Mouse (Mus musculus) MEL (cell line): ENCODE measurements around the gene Sox10.

ENCODE experiments used
- CTCF ChIP-seq, 3 experiments: IDR thresholded peaks in 2 of 3; conservative IDR thresholded peaks in 1 of 3; 2 replicates each; pipeline ENCODE4 v1.5.1; 2011 to 2012; ENCODE audit warnings: low read length in 3 of 3, low read depth in 2 of 3, mild to moderate bottlenecking in 2 of 3, improper control_type of control experiment in 1 of 3, inconsistent platforms in 1 of 3, mixed read lengths in 1 of 3, moderate library complexity in 1 of 3; ENCODE audit not compliant: control insufficient read depth in 1 of 3, insufficient read depth in 1 of 3, poor library complexity in 1 of 3, severe bottlenecking in 1 of 3
- JUND ChIP-seq: IDR thresholded peaks from 2 replicates; pipeline ENCODE4 v1.6.1; 2011; ENCODE audit warnings: low read depth, mild to moderate bottlenecking, improper control_type of control experiment, low read length
- KAT2A ChIP-seq: conservative IDR thresholded peaks from 2 replicates; pipeline ENCODE4 v1.6.1; 2012; ENCODE audit warnings: low read depth, low read length, improper control_type of control experiment, inconsistent platforms
- MAZ ChIP-seq: IDR thresholded peaks from 2 replicates; pipeline ENCODE4 v1.6.1; 2012; ENCODE audit warnings: low read depth, mild to moderate bottlenecking, inconsistent platforms, low read length, improper control_type of control experiment
- POLR2A ChIP-seq, 2 experiments: IDR thresholded peaks; 2 replicates each; pipeline ENCODE4 v1.6.1; 2011 to 2012; ENCODE audit warnings: low read length in 2 of 2, mild to moderate bottlenecking in 2 of 2, control low read depth in 1 of 2, improper control_type of control experiment in 1 of 2, low read depth in 1 of 2, moderate library complexity in 1 of 2; ENCODE audit not compliant: control insufficient read depth in 1 of 2, insufficient read depth in 1 of 2, poor library complexity in 1 of 2

- no peak for TF ChIP-seq CTCF (IDR thresholded peaks at IDR 0.05 in 2 of 3, conservative IDR thresholded peaks at IDR 0.05 in 1 of 3; ENCODE audit: control insufficient read depth in 1 of 3, insufficient read depth in 1 of 3, low read depth in 2 of 3, low read length in 3 of 3, poor library complexity in 1 of 3, severe bottlenecking in 1 of 3)
- no peak for TF ChIP-seq POLR2A (IDR thresholded peaks at IDR 0.05; ENCODE audit: control insufficient read depth in 1 of 2, insufficient read depth in 1 of 2, low read depth in 1 of 2, low read length in 2 of 2, poor library complexity in 1 of 2)
- no peak for TF ChIP-seq KAT2A
- no peak for TF ChIP-seq MAZ
- TF ChIP-seq JUND = no peak
Measured at GRCm38 (mm10) chr15:79123751-79124150, 41.3 kb downstream of the Sox10 start.
